Mouse (Mus musculus) gastrocnemius, postnatal 4 days (tissue): ENCODE results near the gene Alox12b. TPM values are rescaled to one million over a fixed set of nuclear protein-coding genes. Genes with fewer than 3 reads are reported as not detected.

Source experiments
- DNase-seq, 2 experiments: peaks; one replicate each; pipeline ENCODE4 v3.0.0; 2021 to 2022; ENCODE audit warnings: low spot score in 2 of 2, mixed read lengths in 2 of 2
- long read RNA-seq, 2 experiments: library from polyadenylated mRNA; stranded (forward); transcript quantifications; one replicate each; pipeline ENCODE4 v2.0.0; 2021
- total RNA-seq, 2 experiments: library from RNA; stranded (reverse); gene quantifications; 2 replicates each; pipeline ENCODE4 v1.2.3; 2021

The Alox12b gene
- not detected for total RNA-seq
- long read RNA-seq, experiment 1, partial matches to known transcripts, result 2 of 3 reads
- long read RNA-seq, experiment 1, other reads (novel, unspliced or antisense), result 0 of 3 reads
- long read RNA-seq, experiment 2, result 0 reads

DNA sequence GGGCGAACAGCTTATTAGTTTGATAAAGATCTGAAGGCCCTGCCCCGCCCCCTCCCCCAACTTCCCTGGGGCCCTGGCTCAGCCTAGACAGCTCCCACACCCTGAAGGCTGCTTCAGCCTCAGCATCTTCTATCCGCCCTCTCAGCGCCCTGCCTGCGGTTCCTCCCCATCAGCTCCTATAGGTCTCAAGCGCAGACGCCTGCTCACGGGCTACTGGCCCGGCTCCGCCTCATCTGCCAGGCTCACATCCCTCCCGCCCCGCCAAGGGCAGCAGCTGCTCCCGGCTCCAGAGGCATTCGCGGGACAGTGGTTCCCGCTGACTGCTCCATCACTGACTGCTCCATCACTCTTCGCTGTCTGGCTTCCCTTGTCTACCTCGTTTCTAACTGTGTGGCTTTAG, at the start of gene Alox12b:
Alox12b (plus strand) TSS at position 190 of the 400 bp plus-strand sequence.
- DNase-seq, result peak in 1 of 2 experiments; percentile 38

DNA sequence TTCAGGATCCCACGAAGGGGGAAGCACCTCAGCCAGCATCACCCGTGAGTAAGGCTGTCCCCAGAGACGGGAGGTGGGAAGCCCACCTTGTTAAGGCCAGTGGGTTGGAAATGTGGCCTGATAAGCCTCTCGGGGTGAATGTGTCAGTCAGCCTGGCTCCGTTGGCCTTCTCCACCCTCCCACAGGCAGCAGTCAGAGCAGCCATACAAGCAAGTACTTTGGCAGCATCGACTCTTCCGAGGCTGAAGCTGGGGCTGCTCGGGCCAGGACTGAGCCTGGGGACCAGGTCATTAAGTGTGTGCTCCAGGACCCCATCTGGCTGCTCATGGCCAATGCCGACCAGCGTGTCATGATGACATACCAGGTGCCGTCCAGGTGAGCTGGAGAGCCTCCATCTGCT, 49.1 kb upstream of the Alox12b start:
- DNase-seq, result peak in 1 of 2 experiments; percentile 8

DNA sequence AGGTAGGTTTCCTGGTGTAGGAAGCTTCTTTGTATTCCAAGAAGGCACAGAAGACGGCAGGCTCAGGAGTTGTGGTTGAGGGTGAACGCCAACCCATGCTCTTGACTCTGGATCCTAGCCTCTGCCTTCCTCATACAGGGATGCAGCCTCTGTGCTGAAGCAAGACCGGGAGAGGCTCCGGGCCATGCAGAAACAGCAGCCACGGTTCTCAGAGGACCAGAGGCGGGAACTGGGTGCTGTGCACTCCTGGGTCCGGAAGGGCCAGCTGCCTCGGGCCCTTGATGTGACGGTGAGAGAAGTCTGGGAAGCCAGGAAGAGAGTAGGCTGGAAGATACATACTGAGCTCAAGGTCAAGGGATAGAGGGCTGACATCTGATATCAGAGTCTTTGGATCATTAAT, 48.6 kb upstream of the Alox12b start:
- no peak for DNase-seq

DNA sequence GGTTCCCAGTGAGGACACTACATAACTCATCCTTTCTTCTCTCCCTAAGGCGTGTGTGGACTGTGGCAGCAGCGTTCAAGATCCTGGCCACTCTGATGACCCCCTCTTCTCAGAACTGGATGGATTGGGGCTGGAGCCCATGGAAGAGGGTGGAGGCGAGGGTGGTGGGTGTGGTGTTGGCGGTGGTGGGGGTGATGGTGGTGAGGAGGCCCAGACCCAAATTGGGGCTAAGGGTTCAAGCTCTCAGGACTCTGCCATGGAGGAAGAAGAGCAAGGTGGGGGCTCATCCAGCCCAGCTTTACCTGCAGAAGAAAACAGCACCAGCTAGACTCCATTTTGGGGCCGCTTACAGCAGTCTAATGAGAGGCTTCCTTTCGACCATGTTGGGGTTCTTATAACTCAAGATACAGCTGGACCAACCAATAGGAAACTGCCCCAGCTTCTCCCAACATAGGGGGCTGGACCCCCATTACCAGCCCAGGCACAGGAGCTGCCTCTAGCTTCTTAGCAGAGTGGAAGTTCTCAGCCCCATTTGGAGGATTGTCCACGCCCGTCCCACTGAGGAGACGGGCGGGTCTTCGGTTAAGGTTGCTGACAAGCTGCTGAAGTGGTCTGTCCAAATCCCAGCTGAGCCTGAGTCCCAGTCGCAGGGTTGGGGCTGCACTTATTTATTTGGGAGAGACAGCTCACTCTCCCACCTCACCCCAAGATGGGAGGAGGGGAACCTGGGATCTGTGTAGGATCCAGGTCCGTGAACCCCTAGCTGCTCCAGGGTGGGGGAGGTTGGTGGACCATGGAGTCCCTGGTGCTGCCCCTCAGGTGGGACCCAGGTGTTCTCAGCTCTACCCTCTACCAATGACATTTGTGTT, 47.5 kb upstream of the Alox12b start:
- peak in 1 of 2 experiments; percentile 12 for DNase-seq

DNA sequence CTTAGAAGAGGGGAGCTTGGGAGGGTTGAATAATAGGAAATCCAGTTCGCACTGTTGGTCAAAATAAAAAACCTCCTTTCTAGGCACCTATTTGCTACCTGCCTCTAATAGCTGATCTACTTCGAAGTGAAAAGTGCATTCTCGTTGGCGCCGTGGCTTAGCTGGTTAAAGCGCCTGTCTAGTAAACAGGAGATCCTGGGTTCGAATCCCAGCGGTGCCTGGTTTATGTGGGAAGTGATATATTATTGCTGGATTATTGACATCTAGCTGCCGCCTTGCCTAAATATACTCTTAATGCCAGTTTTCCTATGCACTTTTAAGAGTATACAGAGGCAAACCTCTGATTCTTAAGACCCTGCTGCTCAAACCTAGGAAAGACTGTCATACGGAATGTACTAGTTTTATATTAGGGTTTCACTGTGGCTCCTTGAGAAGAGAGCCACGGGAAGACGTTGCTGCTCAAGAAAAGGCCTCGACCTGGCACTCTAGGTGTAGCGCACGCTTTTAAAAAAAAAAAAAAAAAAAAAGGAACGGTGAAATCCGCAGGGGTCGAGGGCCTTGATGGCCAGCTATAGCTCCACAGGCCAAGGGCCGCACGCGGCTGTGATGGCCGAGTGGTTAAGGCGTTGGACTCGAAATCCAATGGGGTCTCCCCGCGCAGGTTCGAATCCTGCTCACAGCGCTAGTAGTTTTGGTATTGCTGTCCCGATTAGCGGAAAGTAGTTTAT, 46.3 kb upstream of the Alox12b start:
- DNase-seq, result peak; percentile 92 to 94

DNA sequence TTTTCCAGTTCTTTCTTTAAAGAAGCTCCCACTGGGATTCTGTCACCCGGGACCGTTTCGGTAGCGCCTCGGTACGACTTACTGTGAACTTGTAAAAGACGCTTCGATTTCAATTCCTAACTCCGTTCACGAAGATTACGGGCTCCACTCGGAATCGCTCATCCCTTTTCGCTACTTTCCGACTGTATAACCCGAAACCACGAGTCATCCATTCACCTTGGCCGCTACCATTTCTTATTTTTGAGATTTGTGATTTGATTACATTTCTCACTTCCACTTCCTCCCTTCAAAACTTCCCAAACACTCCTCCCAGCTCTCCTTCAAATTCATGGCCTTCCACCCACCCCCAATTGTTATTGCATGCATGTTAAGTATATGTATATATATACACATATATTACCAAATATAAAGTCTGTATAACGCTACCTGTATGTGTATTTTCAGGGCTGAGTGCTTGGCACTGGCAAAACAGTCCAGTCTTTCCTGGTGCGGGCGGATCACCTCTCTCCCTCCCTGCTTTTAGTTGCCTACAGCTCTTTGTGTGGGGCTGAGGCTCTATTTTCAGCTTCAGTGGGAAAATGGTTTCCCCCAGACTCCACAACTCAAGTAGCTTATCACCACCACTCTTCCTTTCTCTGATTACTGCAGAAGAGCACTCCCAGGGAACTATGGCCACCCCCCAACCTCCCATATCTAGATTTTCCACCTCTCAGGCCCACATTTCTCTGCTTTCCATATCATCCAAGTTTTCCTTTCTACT, 45.6 kb upstream of the Alox12b start:
- no peak for DNase-seq

DNA sequence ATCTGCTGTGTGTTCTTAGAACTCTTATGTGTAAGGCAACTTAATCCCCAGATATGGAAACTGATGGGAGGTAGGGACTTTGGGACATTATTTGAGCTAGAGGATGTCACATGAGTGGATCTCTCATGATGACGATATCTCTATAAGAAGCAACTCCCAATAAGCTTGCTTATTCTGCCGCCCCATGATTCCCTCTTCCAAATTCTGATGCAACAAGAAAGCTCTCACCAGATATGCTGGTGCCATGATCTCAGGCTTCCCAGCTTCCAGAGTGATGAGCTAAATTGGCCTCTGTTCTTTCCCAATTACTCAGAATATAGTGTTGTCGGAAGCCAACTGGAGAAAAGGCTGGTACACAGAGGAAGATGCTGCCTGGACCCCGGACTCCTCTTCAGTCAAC, 44.9 kb upstream of the Alox12b start:
- no peak for DNase-seq

DNA sequence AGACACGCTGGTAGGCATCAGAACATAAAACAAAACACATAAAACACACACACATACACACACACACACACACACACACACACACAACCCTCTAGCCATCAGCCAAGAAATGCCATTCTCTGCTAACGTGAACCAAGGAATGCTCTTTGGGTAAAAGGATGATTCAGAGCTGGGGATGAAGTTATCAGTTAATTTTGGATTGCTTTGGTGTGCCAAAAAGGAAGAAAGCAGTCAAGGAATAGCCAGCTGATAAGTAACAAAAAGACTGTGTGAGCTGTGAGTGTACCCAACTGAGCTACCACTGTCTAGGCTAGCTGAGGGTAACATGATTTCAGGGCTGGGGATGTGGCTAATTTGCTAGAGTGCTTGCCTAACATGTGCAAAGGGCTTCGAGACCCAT, 42.8 kb upstream of the Alox12b start:
- DNase-seq, result no peak

DNA sequence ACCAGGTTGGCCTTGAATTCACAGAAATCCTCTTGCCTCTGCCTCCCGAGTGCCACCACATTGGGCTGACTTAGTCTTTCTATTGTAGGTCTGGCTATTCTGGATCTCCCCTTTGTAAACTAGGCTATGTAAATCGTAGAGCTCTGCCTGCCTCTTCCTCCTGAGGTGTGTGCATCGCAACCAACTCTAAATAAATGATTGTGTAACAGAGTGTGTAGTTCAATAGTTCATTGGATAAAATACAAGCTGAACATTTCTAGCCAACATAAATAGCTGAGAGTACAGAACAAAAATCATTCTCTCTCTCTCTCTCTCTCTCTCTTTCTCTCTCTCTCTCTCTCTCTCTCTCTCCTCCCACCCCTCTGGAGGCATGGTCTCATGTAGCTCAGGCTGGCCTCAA, 42.2 kb upstream of the Alox12b start:
- DNase-seq, result no peak

DNA sequence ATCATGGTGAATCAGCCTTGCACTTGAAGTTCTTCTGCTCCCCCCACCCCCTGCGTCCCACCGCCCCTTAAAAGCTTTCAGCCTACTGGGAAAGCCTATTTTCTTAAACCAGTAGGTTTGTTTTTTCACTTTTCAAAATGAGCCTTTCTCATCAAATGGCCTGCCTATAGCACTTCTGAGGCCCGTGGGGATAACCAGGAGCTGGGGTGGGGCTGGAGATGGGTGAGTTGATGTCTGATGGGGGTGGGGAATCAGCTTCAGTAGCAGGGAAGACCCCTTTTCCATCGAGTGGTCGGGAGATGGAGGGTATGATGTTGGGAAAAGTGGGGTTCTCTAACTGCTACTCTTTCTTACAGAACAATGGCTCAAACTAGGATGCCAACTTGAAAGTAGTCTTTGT, 39.9 kb upstream of the Alox12b start:
- no peak for DNase-seq

DNA sequence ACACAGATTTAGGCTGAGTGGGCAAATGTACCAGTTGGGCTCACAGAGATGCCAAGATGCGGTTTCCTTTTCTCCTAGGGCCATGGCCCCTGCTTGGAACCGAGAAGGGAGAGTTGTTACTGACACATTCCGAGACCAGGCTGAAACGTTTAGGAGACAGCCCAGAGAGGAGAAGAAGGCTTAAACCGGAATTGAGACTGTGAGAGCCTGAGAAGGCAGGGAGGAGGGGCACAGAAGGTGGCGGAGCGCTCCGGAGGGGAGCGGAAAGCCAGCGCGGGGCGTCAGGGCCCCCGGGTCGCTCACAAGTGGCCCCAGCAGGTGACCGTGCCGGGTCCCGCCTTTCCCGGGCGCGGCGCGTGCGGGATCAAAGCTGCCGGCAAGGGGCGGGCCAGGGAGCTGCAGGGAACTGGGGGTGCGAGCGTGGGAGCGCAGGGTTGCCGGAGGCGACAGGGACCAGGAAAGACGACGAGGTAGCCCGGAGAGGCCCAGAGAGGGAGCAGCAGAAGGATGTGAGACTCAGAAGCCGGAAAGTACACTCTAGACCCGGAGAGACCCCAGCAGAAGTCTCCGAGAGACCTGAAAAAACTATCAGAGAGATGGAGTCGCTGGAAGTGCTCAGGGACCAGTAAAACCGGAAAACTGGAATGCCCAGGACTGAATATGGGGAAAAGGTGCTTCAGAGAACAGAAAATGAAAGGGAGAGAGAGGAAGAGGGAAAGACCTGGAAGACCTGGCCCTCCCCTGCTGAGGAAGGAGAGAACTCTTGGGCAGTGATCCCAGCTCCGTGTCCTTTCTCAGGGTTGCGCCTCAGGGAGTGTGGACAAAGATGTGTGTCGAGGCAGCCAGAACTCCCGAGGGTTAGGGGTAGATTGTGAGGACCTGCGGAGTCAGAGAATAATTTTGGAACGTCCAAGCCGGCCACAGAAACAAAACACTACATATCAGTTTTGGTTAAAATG, 38.8 kb upstream of the Alox12b start:
- peak in 1 of 2 experiments; percentile 48 for DNase-seq

DNA sequence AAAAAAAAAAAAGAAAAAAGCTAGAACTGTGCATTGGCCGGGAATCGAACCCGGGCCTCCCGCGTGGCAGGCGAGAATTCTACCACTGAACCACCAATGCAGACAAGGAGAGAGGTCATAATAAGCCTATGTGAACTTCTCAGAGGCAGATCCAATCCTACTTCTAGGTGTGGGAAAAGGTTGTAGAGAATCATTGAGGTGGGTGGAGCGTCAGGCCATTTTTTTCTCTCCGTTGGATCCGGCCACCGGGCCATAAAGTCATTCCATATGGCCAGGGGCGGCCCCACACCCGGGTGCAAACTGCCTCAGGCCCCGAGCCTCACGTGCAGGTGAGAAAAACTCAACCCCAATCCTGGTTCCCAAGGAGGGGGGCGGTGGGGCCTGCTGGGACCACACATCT, 38.0 kb upstream of the Alox12b start:
- DNase-seq, result peak; percentile 58 to 72

DNA sequence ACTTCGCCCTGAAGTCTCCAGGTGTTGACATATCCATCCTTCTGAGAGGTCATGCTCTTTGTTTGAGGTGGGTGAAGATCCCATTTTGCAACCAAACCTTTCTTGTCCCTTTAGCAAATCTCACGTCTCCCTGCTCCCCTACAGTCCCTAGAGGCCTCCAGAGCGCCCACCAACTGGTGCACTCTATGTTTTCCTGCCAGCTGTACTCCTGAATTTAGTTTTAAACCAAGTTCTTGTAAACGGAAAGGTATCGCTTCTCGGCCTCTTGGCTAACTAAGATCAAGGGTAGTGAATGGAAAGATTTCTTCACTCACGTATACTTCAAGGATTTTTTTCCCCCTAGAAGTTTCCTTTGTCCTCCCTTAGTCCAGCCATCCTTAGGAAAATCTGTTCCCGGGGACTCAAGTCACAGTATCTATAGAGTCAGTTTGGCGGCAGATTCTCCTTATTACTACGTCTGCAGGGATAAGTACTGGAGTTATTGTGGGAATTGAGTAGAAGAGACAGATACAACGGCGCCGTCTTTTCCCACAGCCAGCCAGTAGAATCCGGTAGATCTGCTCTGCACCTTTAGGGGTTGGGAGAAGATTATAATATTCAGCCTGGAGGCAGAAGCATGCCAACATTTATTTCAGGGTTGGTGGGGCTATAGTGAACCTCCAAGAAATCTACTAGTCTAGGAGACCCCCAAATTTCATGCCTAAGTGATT, 37.2 kb upstream of the Alox12b start:
- no peak for DNase-seq

DNA sequence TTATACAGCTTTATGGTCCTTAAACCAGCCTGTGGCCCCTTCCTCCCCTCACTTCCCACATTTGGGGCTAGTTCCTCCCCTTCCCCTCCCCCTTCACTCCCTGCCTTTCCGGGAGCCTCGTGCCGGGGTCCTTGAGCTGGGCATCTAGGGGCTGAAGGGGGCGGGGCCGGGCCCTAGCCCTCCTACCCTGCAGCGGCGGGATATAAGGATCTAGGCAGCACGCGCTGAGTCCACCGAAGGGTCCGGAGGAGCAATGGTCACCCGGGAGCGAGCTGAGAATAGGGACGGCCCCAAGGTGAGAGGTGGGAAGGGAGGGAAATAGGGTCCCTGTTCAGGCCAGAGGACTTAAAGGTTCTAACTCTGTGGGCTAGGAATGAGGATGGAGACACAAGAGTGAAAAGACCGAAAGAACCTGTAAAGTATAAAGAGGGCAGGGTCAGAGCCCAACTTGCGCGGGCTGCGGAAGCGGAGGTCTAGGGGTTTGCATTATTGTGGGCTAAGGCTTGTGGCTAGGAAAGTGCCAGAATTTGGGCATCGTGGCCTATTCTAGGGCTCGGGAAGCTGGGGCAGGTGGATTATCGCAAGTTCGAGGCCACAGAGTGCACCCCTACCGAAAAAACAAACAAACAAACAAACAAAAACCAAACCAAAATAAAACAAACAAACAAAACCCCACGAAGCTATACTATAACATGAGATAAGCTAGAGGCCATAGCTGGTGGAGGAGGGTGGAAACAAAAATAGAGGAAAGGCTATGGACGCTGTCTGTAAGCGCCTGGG, 36.4 kb upstream of the Alox12b start, which contains the start of gene Hes7:
Hes7 (plus strand) TSS at position 184 of the 780 bp plus-strand sequence.
- DNase-seq, result no peak

DNA sequence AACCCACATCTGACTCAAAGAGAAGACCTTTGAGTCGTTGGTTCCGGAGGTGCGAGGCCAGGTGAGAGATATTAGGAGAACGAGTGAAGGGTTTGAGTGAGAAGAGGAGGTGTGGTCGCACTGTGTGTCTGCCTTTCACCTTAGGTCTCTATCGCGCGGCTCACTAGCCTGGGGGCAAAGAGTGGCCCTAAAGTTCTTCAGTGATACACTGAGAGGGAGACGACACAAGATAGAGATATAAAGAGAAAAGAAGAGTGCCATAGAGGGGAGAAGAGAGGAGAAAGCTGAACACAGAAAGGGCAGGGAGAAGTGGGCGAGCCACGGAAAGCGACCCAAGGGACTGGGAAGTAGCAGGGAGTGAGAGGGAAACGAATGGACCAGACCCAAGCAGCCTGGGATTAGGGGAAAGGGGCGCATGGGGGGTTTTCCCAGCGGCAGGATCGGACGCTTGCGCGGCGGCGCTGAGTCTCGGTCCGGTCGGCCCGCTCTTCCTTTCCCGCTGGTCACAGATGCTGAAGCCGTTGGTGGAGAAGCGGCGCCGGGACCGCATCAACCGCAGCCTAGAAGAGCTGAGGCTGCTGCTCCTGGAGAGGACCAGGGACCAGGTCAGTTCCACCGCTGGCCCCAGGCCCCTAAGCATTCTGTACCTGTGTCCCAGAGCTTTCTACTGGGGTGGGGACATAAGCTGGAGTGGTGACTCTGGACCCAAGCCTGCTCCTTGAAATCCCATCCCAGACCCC, 35.6 kb upstream of the Alox12b start:
- DNase-seq, result no peak

DNA sequence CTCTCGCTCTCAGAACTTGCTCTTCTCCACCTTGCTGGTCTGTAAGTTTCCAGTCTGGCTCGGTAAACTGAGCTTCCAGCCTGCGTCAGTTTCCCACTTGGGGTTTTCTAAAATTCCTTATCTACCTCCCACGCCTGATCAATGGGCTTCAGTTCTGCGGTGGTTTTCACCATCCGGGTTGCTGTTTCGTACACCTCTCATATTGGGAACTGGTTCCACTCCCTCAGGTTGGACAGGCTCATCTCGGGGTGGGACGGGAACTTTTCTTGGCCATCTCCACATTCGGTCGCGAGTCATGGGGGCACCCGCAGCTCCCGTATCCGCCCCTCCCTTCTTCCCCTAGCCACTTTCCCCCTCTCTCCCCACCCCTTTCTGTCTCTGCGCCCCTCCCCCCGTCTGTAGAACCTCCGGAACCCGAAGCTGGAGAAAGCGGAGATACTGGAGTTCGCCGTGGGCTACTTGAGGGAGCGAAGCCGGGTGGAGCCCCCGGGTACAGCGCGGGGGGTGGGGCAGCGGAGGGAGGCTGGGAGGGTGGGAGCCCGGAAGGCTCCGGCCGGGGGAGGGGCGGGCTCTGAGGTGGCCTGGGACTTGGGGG, 35.0 kb upstream of the Alox12b start:
- no peak for DNase-seq

DNA sequence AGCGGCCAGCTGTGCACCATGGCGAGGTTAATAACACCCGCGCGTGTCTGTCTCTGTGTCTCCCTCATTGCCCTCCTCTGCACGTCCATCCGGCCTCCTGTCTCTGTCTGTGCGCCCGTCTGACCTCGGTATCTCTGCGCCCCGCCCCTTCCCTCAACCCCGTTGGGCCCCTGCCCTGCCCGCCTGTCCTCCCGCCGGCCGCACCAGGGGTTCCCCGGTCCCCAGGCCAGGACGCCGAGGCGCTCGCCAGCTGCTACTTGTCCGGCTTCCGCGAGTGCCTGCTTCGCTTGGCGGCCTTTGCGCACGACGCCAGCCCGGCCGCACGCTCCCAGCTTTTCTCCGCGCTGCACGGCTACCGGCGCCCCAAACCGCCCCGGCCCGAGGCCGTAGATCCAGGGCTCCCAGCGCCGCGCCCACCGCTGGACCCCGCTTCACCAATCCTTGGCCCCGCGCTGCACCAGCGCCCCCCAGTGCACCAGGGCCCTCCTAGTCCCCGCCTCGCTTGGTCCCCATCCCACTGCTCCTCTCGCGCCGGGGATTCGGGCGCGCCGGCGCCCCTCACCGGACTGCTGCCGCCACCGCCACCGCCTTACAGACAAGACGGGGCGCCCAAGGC, 34.3 kb upstream of the Alox12b start, which contains the start of gene 9130213A22Rik:
9130213A22Rik (minus strand) TSS at position 254 of the 616 bp plus-strand sequence.
- DNase-seq, result peak; percentile 86 to 91
